Mouse (Mus musculus): Measurements from ENCODE around the gene Pcyt1a.

- TF ChIP-seq CTCF (IDR thresholded peaks at IDR 0.05; ENCODE audit: low read depth, low read length) (no peak), EP300 (IDR thresholded peaks at IDR 0.05; ENCODE audit: insufficient read depth, low read depth, low read length) (no peak)
These were observed 72.9 kb downstream of the Pcyt1a start for GRCm38 (mm10) chr16:32503633-32504032.
